Mouse (Mus musculus) kidney, adult 11 months (tissue): ENCODE results near the gene Hist4h4.

Source experiments
- DNase-seq: peaks from one replicate; pipeline ENCODE4 v3.0.0; 2022

Gene Hist4h4

GRCm38 (mm10) chr6:136781377-136781986, 22.7 kb downstream of the Hist4h4 start, which contains the start of gene Gucy2c:
TSS of gene Gucy2c (minus strand) at chr6:136781765.
- no peak for DNase-seq

- no peak for DNase-seq
Observed at GRCm38 (mm10) chr6:136776392-136776791, 27.8 kb downstream of the Hist4h4 start.

- no peak for DNase-seq
Observed at GRCm38 (mm10) chr6:136769859-136770258, 34.4 kb downstream of the Hist4h4 start.

- DNase-seq = no peak
Observed at GRCm38 (mm10) chr6:136769143-136769542, 35.1 kb downstream of the Hist4h4 start.

GRCm38 (mm10) chr6:136763912-136764311, 40.3 kb downstream of the Hist4h4 start:
- no peak for DNase-seq
